7 mouse cellular contexts compared by ENCODE assay signal in the genomic region with DNA sequence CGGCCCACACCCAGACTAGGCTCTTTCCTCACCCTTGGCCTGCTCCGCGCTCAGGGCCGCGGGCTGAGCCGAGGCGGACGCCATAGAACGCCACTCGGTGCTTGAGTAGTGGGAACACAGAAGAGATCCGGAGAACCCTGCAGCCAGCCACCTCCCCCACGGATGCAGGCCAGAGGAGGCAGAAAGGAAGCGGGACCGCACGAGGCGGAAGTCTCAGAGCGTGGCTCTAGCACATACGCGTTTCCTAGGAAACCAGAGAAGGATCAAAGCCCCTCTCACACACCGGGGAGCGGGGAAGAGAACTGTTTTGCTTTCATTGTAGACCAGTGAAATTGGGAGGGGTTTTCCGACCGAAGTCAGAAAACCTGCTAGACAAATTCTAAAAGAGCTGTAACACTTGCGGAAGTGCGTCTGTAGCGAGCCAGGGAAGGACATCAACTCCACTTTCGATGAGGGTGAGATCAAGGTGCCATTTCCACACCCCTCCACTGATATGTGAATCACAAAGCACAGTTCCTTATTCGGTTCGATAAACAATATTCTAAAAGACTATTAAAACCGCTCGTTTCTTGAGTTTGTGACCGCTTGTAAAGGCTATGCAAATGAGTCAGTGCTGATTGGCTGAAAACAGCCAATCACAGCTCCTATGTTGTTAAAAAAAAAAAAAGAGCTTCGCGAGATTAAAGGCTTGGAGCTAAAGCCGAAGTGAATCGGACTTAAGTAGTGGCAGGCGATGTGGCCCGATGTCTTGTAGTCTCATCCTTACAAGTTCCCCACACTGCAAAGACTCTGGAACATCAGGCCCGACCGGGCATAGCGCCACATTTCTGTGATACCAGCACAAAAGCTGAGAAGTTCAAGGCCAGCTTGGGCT. TPM values are rescaled to one million over a fixed set of nuclear protein-coding genes. Genes with fewer than 3 reads are reported as not detected.
DNase-seq lines count a peak whose midpoint lies in the region; ATAC-seq lines count a peak whose summit lies in the region.

A gene (minus strand): TSS at position 487 of the 874 bp plus-strand sequence.

- H3K4me3 ChIP-seq in intestine, embryonic 14.5 days (ENCODE audit: low read depth, low read length), result peak within 1 kb of the TSS; percentile 59

- H3K27me3 ChIP-seq in intestine, embryonic 14.5 days (replicated peaks; ENCODE audit: control insufficient read depth, insufficient read depth, low read length), result no peaks in the 10 kb centered on the region

- peak within 1 kb of the TSS; percentile 95 for H3K27ac ChIP-seq in intestine, embryonic 14.5 days (ENCODE audit: low read depth)

- H3K9me3 ChIP-seq in intestine, embryonic 14.5 days (ENCODE audit: control insufficient read depth, low read length), result no peaks in the 10 kb centered on the region

- H3K4me2 ChIP-seq in intestine, embryonic 14.5 days (ENCODE audit: low read length), result peak within 1 kb of the TSS; percentile 71

- intact Hi-C loops in left cerebral cortex, postnatal 14 days (cut with DNase I), result loop anchor here (2.0 to 5.0 kb wide), 2 partner anchors 28 to 39 kb away; a partner anchor contains a TSS

- peak; percentile 92 for DNase-seq in adrenal gland, adult 2 months
- DNase-seq in embryo, embryonic 11 days, result peak; percentile 97
- DNase-seq in gastrocnemius, postnatal 25 days, result peak; percentile 88
- DNase-seq in intestine, embryonic 14.5 days (ENCODE audit: low spot score), result peak; percentile 93
- peak; percentile 88 to 95 for DNase-seq in left cerebral cortex, postnatal 14 days (ENCODE audit: low spot score in 2 of 2)
- DNase-seq in mesoderm, embryonic 11.5 days (ENCODE audit: low read depth, low spot score), result peak; percentile 96
- DNase-seq in right cerebral cortex, postnatal 36 days (ENCODE audit: low spot score in 2 of 2), result peak; percentile 83 to 90

- H3K4me1 ChIP-seq in intestine, embryonic 14.5 days (replicated peaks; ENCODE audit: control insufficient read depth, insufficient read depth, low read length), result peaks cover 30% of the 10 kb centered on the region

- 0% methylated on average over 41 of the region's 41 CpGs for WGBS in intestine, embryonic 14.5 days

- H3K9ac ChIP-seq in intestine, embryonic 14.5 days (ENCODE audit: low read length), result peak within 1 kb of the TSS; percentile 74

- ATAC-seq in intestine, embryonic 14.5 days (replicated peaks; ENCODE audit: low FRiP score, low TSS enrichment, low read depth), result peak; percentile 75

- H3K36me3 ChIP-seq in intestine, embryonic 14.5 days (ENCODE audit: control insufficient read depth, insufficient read depth, low read length), result peaks cover 26% of the 10 kb centered on the region

RNA-seq across cellular contexts. Expression of the gene that starts here (rescaled TPM):
- total RNA-seq in adrenal gland, adult 2 months (2021), result 100 to 1,000 TPM; 357 to 360 TPM
- polyA plus RNA-seq in adrenal gland, adult 2 months (2012; rRNA removed), result 233 and 246 TPM in 2 replicates
- total RNA-seq in gastrocnemius, postnatal 25 days (2021), result 100 to 1,000 TPM; 163 to 167 TPM
- 440 and 466 TPM in 2 replicates for polyA plus RNA-seq in intestine, embryonic 14.5 days (2014; fragmentation: Nextera tagmentation; extraction: Ambion mirVana)
- total RNA-seq in left cerebral cortex, postnatal 14 days (2021), result 100 to 1,000 TPM; 294 to 301 TPM

Comparison
In these comparisons a context has a peak if more than half of its experiments do, and no peak if none do; other contexts are left out.
1. Peak in every context shown above with its lines: DNase-seq, ATAC-seq, H3K4me3 ChIP-seq and H3K27ac ChIP-seq.